Mouse (Mus musculus) liver, embryonic 14.5 days (tissue): ENCODE measurements at regions not wholly inside any gene's neighbourhood (a gene's known extent, or its start where the extent isn't known, plus 50 kb on each side); places are given as distances from the start of the nearest gene placed in this dataset.

Experiments used
- CTCF ChIP-seq: IDR thresholded peaks from 2 replicates; pipeline ENCODE4 v1.5.1; 2016; ENCODE audit warnings: antibody characterized with exemption, low read depth, control low read depth
- EP300 ChIP-seq: IDR thresholded peaks from 2 replicates; pipeline ENCODE4 v1.6.1; 2016; ENCODE audit warnings: antibody characterized with exemption, low read depth

DNA sequence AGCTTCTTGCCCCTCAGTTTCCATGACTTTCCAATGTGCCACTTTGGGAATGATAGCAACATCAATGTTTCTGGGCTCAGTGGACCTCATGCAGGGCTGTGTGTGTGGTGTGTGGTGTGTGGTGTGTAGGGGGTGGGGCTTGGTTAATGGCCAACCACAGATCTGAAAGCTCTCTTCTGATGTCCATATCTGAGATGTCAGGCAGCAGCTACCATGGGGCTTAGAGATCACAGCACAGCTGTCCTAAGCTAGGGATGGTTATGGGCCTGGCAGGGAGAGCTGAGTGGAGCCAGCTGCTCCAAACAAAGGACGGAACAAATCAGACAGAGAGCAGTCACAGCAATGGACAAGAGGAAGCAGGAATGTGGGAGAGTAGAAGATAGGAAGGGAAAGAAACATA is 606.8 kb upstream of the Cdh5 start:
- TF ChIP-seq CTCF, result no peak
- TF ChIP-seq EP300, result no peak
